Mouse (Mus musculus): ENCODE measurements around the gene Slc25a5.

Gene Slc25a5

GRCm38 (mm10) chrX:36833397-36834084 lies 38.1 kb downstream of the Slc25a5 start:
- in situ Hi-C loops (cut with MboI, MseI), result no loop called here

GRCm38 (mm10) chrX:36837069-36837676 lies 41.7 kb downstream of the Slc25a5 start:
- in situ Hi-C loops (cut with MboI, MseI), result no loop called here

GRCm38 (mm10) chrX:36839391-36839790 lies 43.9 kb downstream of the Slc25a5 start:
- in situ Hi-C loops (cut with MboI, MseI), result no loop called here

GRCm38 (mm10) chrX:36841698-36842097 lies 46.2 kb downstream of the Slc25a5 start:
- in situ Hi-C loops (cut with MboI, MseI), result loop anchor here in 1 of 2 experiments (5.0 kb wide), 1 partner anchor 186 kb away; no protein-coding TSS in a partner anchor

GRCm38 (mm10) chrX:36843346-36843990 lies 48.0 kb downstream of the Slc25a5 start:
- in situ Hi-C loops (cut with MboI, MseI), result loop anchor here in 1 of 2 experiments (5.0 kb wide), 1 partner anchor 184 kb away; no protein-coding TSS in a partner anchor

GRCm38 (mm10) chrX:36847152-36847551 lies 51.7 kb downstream of the Slc25a5 start:
- in situ Hi-C loops (cut with MboI, MseI), result no loop called here
